Mouse (Mus musculus) limb, embryonic 14.5 days (tissue): ENCODE measurements at regions not wholly inside any gene's neighbourhood (a gene's known extent, or its start where the extent isn't known, plus 50 kb on each side); places are given as distances from the start of the nearest gene placed in this dataset.

ENCODE experiments used
- ATAC-seq: fragments of 200-750 bp; cut with Nextera tagmentation; 2 replicates; pipeline ENCODE4 v1.8.0; 2017; ENCODE audit warnings: low read depth, moderate number of reproducible peaks, moderate TSS enrichment; ENCODE audit not compliant: low FRiP score
- DNase-seq: peaks from one replicate; pipeline ENCODE4 v3.0.0-alpha.2; 2015; ENCODE audit warnings: low spot score
- H3K27ac ChIP-seq: fragments of 300-500 bp; sonication (generic); replicated peaks from 2 replicates; pipeline ENCODE4 v1.5.1; 2014; ENCODE audit warnings: low read depth, mild to moderate bottlenecking, low read length, moderate library complexity, mixed read lengths
- H3K27me3 ChIP-seq: fragments of 300-500 bp; sonication (generic); 2 replicates; pipeline ENCODE4 v1.6.1; 2014; ENCODE audit warnings: low read length, mixed read lengths; ENCODE audit not compliant: control insufficient read depth, insufficient read depth
- H3K36me3 ChIP-seq: fragments of 300-500 bp; sonication (generic); 2 replicates; pipeline ENCODE4 v1.6.1; 2014; ENCODE audit warnings: mild to moderate bottlenecking, low read length, moderate library complexity, mixed read lengths; ENCODE audit not compliant: control insufficient read depth, insufficient read depth
- H3K4me1 ChIP-seq: fragments of 300-500 bp; sonication (generic); 2 replicates; pipeline ENCODE4 v1.6.1; 2014; ENCODE audit warnings: antibody characterized with exemption, low read length, mixed read lengths; ENCODE audit not compliant: control insufficient read depth, insufficient read depth
- H3K4me2 ChIP-seq: fragments of 300-500 bp; sonication (generic); replicated peaks from 2 replicates; pipeline ENCODE4 v1.6.1; 2014; ENCODE audit warnings: low read depth, mild to moderate bottlenecking, low read length, moderate library complexity; ENCODE audit not compliant: severe bottlenecking
- H3K4me3 ChIP-seq: fragments of 300-500 bp; sonication (generic); replicated peaks from 2 replicates; pipeline ENCODE4 v1.5.1; 2014; ENCODE audit warnings: low read length
- H3K9ac ChIP-seq: fragments of 300-500 bp; sonication (generic); 2 replicates; pipeline ENCODE4 v1.6.1; 2014; ENCODE audit warnings: mild to moderate bottlenecking, low read depth, low read length, moderate library complexity; ENCODE audit not compliant: severe bottlenecking
- H3K9me3 ChIP-seq: fragments of 300-500 bp; sonication (generic); 2 replicates; pipeline ENCODE4 v1.6.1; 2016; ENCODE audit warnings: low read length; ENCODE audit not compliant: control insufficient read depth
- POLR2A ChIP-seq: fragments of 200-500 bp; IDR thresholded peaks from 2 replicates; pipeline ENCODE4 v1.8.0; 2012; ENCODE audit warnings: inconsistent platforms, mild to moderate bottlenecking, moderate library complexity, borderline replicate concordance; ENCODE audit not compliant: insufficient read depth, insufficient read length; ENCODE audit errors: extremely low read depth
- WGBS: fragments of 180-500 bp; shearing (Covaris S2); extraction: QIAGEN DNeasy Blood & Tissue Kit; methylation state at CpG from one replicate; pipeline ENCODE4 v1.1.7; 2014; 5-methylcytosine and 5-hydroxymethylcytosine counted together

- TF ChIP-seq POLR2A, result no peak
- 59% methylated on average over 5 of the region's 5 CpGs for WGBS
- no peak overlapping the region for H3K9ac ChIP-seq
- ATAC-seq (no peak), DNase-seq (no peak)
- no peaks in the 10 kb centered on the region for H3K36me3 ChIP-seq
- no peaks in the 10 kb centered on the region for H3K27me3 ChIP-seq
- no peak overlapping the region for H3K4me3 ChIP-seq
- no peak overlapping the region for H3K4me2 ChIP-seq
- H3K4me1 ChIP-seq, result peaks cover 17% of the 10 kb centered on the region; the same call in 1 of the 2 replicates
- H3K27ac ChIP-seq, result no peak overlapping the region
- no peaks in the 10 kb centered on the region for H3K9me3 ChIP-seq
These were observed 365.5 kb downstream of the Mllt3 start for GRCm38 (mm10) chr4:87667556-87668154.

- ATAC-seq (peak; percentile 57; the same call in 1 of the 2 replicates), DNase-seq (peak; percentile 81)
- H3K4me1 ChIP-seq, result peaks cover 17% of the 10 kb centered on the region; the same call in 1 of the 2 replicates
- no peak overlapping the region for H3K4me2 ChIP-seq
- no peak overlapping the region for H3K9ac ChIP-seq
- no peak overlapping the region for H3K4me3 ChIP-seq
- H3K36me3 ChIP-seq, result no peaks in the 10 kb centered on the region
- no peak overlapping the region for H3K27ac ChIP-seq
- no peak for TF ChIP-seq POLR2A
- no peaks in the 10 kb centered on the region for H3K27me3 ChIP-seq
- H3K9me3 ChIP-seq, result no peaks in the 10 kb centered on the region
- 21% methylated on average over 6 of the region's 6 CpGs for WGBS
These were observed 368.0 kb downstream of the Mllt3 start for GRCm38 (mm10) chr4:87665149-87665548.

GRCm38 (mm10) chr4:87662876-87663275 is 370.3 kb downstream of the Mllt3 start:
- no peak for DNase-seq
- Histone ChIP-seq H3K27me3 (no peaks in the 10 kb centered on the region), H3K9me3 (no peaks in the 10 kb centered on the region), H3K4me2 (no peak overlapping the region), H3K9ac (no peak overlapping the region), H3K36me3 (no peaks in the 10 kb centered on the region), H3K4me1 (peaks cover 23% of the 10 kb centered on the region), H3K4me3 (no peak overlapping the region), H3K27ac (no peak overlapping the region)
- 74% methylated on average over 2 of the region's 2 CpGs for WGBS
- no peak for TF ChIP-seq POLR2A
- no peak for ATAC-seq

DNA sequence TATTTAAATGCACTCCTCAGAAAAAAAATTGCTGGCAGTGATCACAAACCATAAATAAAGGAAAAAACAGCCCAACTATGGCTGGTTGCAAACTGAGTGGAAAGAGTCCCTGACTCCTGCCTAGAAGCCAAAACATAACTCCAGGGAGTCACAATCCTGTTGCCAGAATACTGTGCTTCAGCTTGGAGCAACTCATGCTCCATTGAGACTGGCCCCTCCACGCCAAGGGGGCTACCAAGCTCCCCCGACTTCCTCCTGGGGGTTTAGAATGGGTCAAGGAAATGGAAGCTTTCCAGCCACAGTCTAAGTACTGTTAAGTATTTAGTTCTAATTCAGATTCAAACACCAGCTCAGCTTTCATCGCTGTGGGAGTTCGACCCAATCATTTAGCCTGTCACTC is 374.8 kb downstream of the Mllt3 start:
- Histone ChIP-seq H3K4me3 (no peak overlapping the region), H3K4me1 (peaks cover 6% of the 10 kb centered on the region), H3K9ac (no peak overlapping the region), H3K27me3 (0 out of 2 replicates have a peak, but pooled peaks cover 2% of the 10 kb centered on the region), H3K36me3 (no peaks in the 10 kb centered on the region), H3K27ac (no peak overlapping the region), H3K4me2 (no peak overlapping the region), H3K9me3 (no peaks in the 10 kb centered on the region)
- DNase-seq (no peak), ATAC-seq (no peak)
- 36% methylated on average over 4 of the region's 4 CpGs for WGBS
- TF ChIP-seq POLR2A, result no peak

DNA sequence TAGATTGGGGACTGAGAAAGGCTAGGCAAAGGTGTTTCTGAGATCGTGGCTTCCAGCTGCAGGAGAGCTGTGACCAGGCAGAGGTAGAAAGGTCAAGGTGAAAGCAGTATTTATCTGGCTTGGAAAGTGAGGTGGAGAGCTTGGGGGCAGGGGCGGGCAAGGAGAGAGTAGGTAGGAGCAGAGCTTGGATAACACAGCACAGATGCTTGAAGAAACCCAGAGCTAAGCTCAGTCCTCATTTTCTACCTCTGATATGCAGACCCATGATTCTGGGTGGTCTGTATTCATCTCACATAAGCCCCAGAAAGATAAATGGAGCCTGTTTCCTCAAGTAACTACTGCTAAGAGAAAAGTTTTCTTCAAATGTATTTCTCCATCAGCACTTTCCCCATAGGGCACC is 375.3 kb downstream of the Mllt3 start:
- WGBS, result 38% methylated on average over 2 of the region's 2 CpGs
- TF ChIP-seq POLR2A, result no peak
- Histone ChIP-seq H3K36me3 (no peaks in the 10 kb centered on the region), H3K9me3 (no peaks in the 10 kb centered on the region), H3K4me3 (no peak overlapping the region), H3K27me3 (0 out of 2 replicates have a peak, but pooled peaks cover 6% of the 10 kb centered on the region), H3K4me1 (peaks cover 6% of the 10 kb centered on the region), H3K4me2 (no peak overlapping the region), H3K9ac (no peak overlapping the region), H3K27ac (no peak overlapping the region)
- DNase-seq (no peak), ATAC-seq (no peak)
